Mouse (Mus musculus) ES-E14 (cell line): ENCODE results near the gene Ak5. TPM values are rescaled to one million over a fixed set of nuclear protein-coding genes. Genes with fewer than 3 reads are reported as not detected.

ENCODE experiments used
- DNase-seq: peaks from one replicate; pipeline ENCODE4 v3.0.0-alpha.2; 2013; ENCODE audit warnings: low read depth, low spot score
- H3K27ac ChIP-seq: 2 replicates; pipeline ENCODE4 v1.5.1; 2012; ENCODE audit warnings: low read depth, mild to moderate bottlenecking, low read length, moderate library complexity, mixed read lengths; ENCODE audit not compliant: poor library complexity, insufficient read depth, severe bottlenecking
- H3K36me3 ChIP-seq: 2 replicates; pipeline ENCODE4 v1.6.1; 2012; ENCODE audit warnings: mild to moderate bottlenecking, low read length, moderate library complexity, mixed read lengths; ENCODE audit not compliant: control insufficient read depth, poor library complexity, insufficient read depth, severe bottlenecking
- H3K4me1 ChIP-seq, 2 experiments: fragments of 150-350 bp in 1 of 2; sonication (generic) in 1 of 2; 2 replicates each; pipeline ENCODE4 v1.6.1; 2012; ENCODE audit warnings: low read length in 2 of 2, mild to moderate bottlenecking in 1 of 2, mixed read lengths in 1 of 2; ENCODE audit not compliant: control insufficient read depth in 2 of 2, insufficient read depth in 2 of 2, poor library complexity in 1 of 2
- H3K4me3 ChIP-seq, 2 experiments: fragments of 150-350 bp in 1 of 2; sonication (generic) in 1 of 2; 2 replicates each; pipeline ENCODE4 v1.5.1; 2012; ENCODE audit warnings: low read length in 2 of 2, low read depth in 1 of 2, mild to moderate bottlenecking in 1 of 2, mixed read lengths in 1 of 2; ENCODE audit not compliant: insufficient read depth in 1 of 2, poor library complexity in 1 of 2, severe bottlenecking in 1 of 2
- H3K9ac ChIP-seq: 2 replicates; pipeline ENCODE4 v1.6.1; 2012; ENCODE audit warnings: low read depth, mild to moderate bottlenecking, low read length, mixed read lengths; ENCODE audit not compliant: poor library complexity, insufficient read depth, severe bottlenecking
- H3K9me3 ChIP-seq: fragments of 150-350 bp; sonication (generic); 2 replicates; pipeline ENCODE4 v1.6.1; 2012; ENCODE audit warnings: low read depth, mild to moderate bottlenecking, low read length; ENCODE audit not compliant: control insufficient read depth, insufficient read depth
- CHD2 ChIP-seq: IDR thresholded peaks from 2 replicates; pipeline ENCODE4 v1.6.1; 2014; ENCODE audit warnings: mild to moderate bottlenecking, low read depth, low read length, inconsistent platforms
- HCFC1 ChIP-seq: IDR thresholded peaks from 2 replicates; pipeline ENCODE4 v1.6.1; 2012; ENCODE audit warnings: low read length, inconsistent platforms, borderline replicate concordance; ENCODE audit not compliant: insufficient read depth
- MAFK ChIP-seq: IDR thresholded peaks from 2 replicates; pipeline ENCODE4 v1.6.1; 2014; ENCODE audit warnings: mild to moderate bottlenecking, low read depth, low read length, inconsistent platforms; ENCODE audit not compliant: insufficient read depth
- ZC3H11A ChIP-seq: IDR thresholded peaks from 2 replicates; pipeline ENCODE4 v1.6.1; 2012; ENCODE audit warnings: low read depth, mild to moderate bottlenecking, inconsistent platforms, low read length, borderline replicate concordance
- ZNF384 ChIP-seq: IDR thresholded peaks from 2 replicates; pipeline ENCODE4 v1.6.1; 2012; ENCODE audit warnings: low read depth, low read length, inconsistent platforms
- in situ Hi-C, 2 experiments: fragments of 600-800 bp; cut with MboI; formaldehyde crosslinking; loops; one replicate each; pipeline ENCODE4 v1.15.1; 2025; ENCODE audit warnings: low sequenced_read_pairs in 2 of 2, inconsistent platforms in 1 of 2; ENCODE audit not compliant: unreplicated experiment in 2 of 2
- total RNA-seq: library from RNA; depleted of rRNA; stranded (reverse); fragments of 300-350 nt; gene quantifications from 2 replicates; pipeline ENCODE4 v1.2.3, GENCODE M21; 2012

The Ak5 gene
- total RNA-seq, 1 experiment: 0.76 TPM

GRCm38 (mm10) chr3:152578282-152579228 lies 89.6 kb downstream of the Ak5 start:
- H3K9ac ChIP-seq: no peak overlapping the region
- no peak for DNase-seq
- in situ Hi-C loops: no loop called here
- TF ChIP-seq HCFC1 (no peak), CHD2 (no peak), MAFK (no peak), ZC3H11A (no peak), ZNF384 (no peak)
- H3K36me3 ChIP-seq: no peaks in the 10 kb centered on the region
- no peak overlapping the region for H3K4me3 ChIP-seq
- no peaks in the 10 kb centered on the region for H3K4me1 ChIP-seq
- no peaks in the 10 kb centered on the region for H3K9me3 ChIP-seq
- no peak overlapping the region for H3K27ac ChIP-seq

- no peak overlapping the region for H3K9ac ChIP-seq
- H3K9me3 ChIP-seq: no peaks in the 10 kb centered on the region
- DNase-seq: no peak
- H3K4me3 ChIP-seq: no peak overlapping the region
- H3K36me3 ChIP-seq: no peaks in the 10 kb centered on the region
- H3K27ac ChIP-seq: no peak overlapping the region
- H3K4me1 ChIP-seq: no peaks in the 10 kb centered on the region
- in situ Hi-C loops: no loop called here
- TF ChIP-seq CHD2 (no peak), ZC3H11A (no peak), ZNF384 (no peak), HCFC1 (no peak), MAFK (no peak)
Measured at GRCm38 (mm10) chr3:152577763-152578162, 90.4 kb downstream of the Ak5 start.

- no peak overlapping the region for H3K4me3 ChIP-seq
- in situ Hi-C loops: no loop called here
Measured at GRCm38 (mm10) chr3:152577273-152577672, 90.9 kb downstream of the Ak5 start.

GRCm38 (mm10) chr3:152569242-152569605 lies 98.9 kb downstream of the Ak5 start:
- DNase-seq: no peak
- no peaks in the 10 kb centered on the region for H3K9me3 ChIP-seq
- no peak overlapping the region for H3K9ac ChIP-seq
- no peaks in the 10 kb centered on the region; a peak in 1 of 4 replicates for H3K4me1 ChIP-seq
- no peak overlapping the region for H3K27ac ChIP-seq
- H3K4me3 ChIP-seq: no peak overlapping the region
- TF ChIP-seq MAFK: no peak
- TF ChIP-seq ZNF384: no peak
- no peak for TF ChIP-seq HCFC1
- TF ChIP-seq CHD2: no peak
- no peak for TF ChIP-seq ZC3H11A
- H3K36me3 ChIP-seq: no peaks in the 10 kb centered on the region
- in situ Hi-C loops: no loop called here

More at GRCm38 (mm10) chr3:152577273-152577672, 90.9 kb downstream of the Ak5 start:
- Histone ChIP-seq H3K36me3 (no peaks in the 10 kb centered on the region), H3K27ac (no peak overlapping the region), H3K9ac (no peak overlapping the region), H3K9me3 (no peaks in the 10 kb centered on the region), H3K4me1 (no peaks in the 10 kb centered on the region)
- TF ChIP-seq ZNF384: no peak
- TF ChIP-seq MAFK: no peak
- TF ChIP-seq HCFC1: no peak
- TF ChIP-seq CHD2: no peak
- TF ChIP-seq ZC3H11A: no peak
- DNase-seq: no peak
